Mouse (Mus musculus) cerebellum, adult 2 months (tissue): ENCODE data around the gene Sult6b2.

Experiments used
- CTCF ChIP-seq: fragments of 200-500 bp; IDR thresholded peaks from 2 replicates; pipeline ENCODE4 v1.5.1; 2011; ENCODE audit warnings: low read depth, mild to moderate bottlenecking, control low read depth, low read length, moderate library complexity, borderline replicate concordance; ENCODE audit not compliant: insufficient read depth
- POLR2A ChIP-seq: fragments of 200-500 bp; IDR thresholded peaks from 2 replicates; pipeline ENCODE4 v1.6.1; 2011; ENCODE audit warnings: low read length, control low read depth, borderline replicate concordance; ENCODE audit not compliant: insufficient read depth

DNA sequence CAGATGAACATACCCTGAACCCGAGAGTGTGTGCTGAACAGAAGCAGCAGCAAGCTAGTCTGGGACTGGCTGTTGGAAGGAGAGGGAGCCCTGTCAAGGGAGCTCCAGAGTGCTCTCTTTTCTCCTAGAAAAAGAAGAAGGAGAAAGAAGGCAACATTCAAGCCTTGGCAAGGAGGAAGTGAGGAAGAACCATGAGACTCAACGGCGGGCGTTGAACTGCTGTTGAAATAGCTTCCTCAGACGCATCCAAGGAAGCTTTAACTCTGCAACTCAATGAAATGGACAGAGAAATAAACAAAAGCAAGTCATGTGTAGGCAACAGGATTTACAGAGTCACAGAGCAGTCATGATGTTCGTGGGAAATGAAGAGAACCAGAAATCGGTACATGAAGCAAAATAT, 57.5 kb downstream of the Sult6b2 start:
- TF ChIP-seq POLR2A (no peak), CTCF (no peak)
